Mouse (Mus musculus) E14TG2a.4 (cell line): ENCODE results near the gene Irf2bp2.

ENCODE experiments used
- CTCF ChIP-seq: conservative IDR thresholded peaks from 2 replicates; pipeline ENCODE4 v1.5.1; 2014; ENCODE audit warnings: low read length
- POU5F1 ChIP-seq: IDR thresholded peaks from 2 replicates; pipeline ENCODE4 v1.6.1; 2014; ENCODE audit warnings: low read length, borderline replicate concordance

GRCm38 (mm10) chr8:126615765-126616164 is 22.0 kb upstream of the Irf2bp2 start:
- TF ChIP-seq CTCF (no peak), POU5F1 (no peak)
